Mouse (Mus musculus) heart, postnatal 4 days (tissue): Measurements from ENCODE around the gene Agtr2. TPM values are rescaled to one million over a fixed set of nuclear protein-coding genes. Genes with fewer than 3 reads are reported as not detected.
"Not testable (repeated sequence)": the region's sequence is repeated elsewhere in the genome, so short reads cannot be mapped to it uniquely, and the experiment has no call there.

Experiments used
- DNase-seq: peaks from one replicate; pipeline ENCODE4 v3.0.0; 2021
- total RNA-seq, 2 experiments: library from RNA; stranded (reverse); gene quantifications; 2 replicates each; pipeline ENCODE4 v1.2.3; 2021

The Agtr2 gene
- 1 to 10 TPM; 1.6 to 4.2 TPM for total RNA-seq

DNA sequence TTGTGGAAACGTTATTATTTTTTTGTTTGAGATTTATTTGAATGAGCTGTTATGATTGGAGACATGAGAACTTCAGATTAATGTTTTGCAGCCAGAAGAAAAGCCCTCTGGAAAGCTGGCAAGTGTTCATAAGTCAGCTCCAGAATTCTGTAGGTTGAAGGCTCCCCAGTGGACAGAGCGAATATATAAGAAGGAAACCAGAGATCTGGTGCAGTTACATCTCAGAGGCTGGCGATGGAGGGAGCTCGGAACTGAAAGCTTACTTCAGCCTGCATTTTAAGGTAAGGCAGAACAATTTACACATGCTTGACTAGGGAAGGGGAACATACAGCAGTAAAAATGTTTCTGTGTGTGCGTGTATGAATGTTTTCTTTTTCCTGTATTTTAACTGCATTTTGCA lies at the start of gene Agtr2:
Agtr2 (plus strand) TSS at position 131 of the 400 bp plus-strand sequence.
- no peak for DNase-seq

DNA sequence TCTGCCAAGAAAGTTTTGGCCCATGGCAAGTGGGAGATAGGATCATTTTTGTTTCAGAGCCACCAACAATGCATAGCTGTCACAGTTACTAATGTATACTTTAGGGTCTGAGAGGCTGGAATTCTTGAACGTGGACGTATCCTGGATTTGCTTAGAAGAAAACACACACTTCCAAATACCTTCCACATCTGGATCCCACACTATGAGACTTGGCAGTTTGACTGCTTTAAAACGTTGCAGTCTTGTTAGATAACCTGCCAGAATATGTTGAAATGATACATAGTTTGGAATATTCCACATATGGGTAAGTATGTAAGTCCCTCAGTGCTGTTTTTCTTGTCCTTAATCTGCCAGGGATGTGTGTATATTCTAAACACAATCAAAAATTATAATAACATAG lies 31.8 kb upstream of the Agtr2 start:
- DNase-seq, result no peak

DNA sequence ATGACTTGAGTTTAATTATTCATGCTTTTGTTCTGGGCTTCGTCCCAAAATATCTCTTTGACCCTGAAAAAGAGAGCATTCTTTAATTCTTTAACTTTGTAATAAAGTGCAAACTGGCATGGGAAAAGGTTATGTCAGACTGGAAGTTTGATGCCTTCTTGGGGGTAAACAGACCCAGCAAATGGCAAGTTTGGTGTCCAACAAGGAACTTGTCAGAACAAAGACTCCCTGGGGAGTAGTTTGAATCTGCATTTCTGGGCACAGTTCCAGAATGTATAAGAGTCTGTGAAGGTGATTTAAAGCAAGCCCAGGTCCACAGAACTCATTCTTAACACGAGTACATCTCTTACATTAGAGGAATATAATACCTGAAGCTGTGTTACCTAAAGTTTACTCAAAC lies 3.8 kb downstream of the Agtr2 start:
- no peak for DNase-seq

DNA sequence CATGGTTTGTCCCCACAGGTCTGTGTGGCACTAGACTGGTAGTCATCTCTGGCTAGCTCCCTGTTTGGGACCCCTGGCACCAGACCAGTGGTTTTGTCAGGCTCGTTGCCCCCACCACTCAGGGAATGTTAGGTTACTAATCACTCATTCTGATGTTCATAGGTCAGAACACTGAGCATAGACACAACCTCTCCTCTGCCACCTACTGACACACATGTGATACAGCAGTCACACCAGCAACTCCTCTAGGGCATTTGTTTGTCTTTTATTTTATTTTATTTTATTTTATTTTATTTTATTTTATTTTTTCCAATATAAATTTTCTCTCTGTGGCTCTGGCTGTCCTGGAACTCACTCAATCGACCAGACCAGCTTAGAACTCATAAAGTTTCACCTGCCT lies 15.9 kb downstream of the Agtr2 start:
- no peak for DNase-seq

DNA sequence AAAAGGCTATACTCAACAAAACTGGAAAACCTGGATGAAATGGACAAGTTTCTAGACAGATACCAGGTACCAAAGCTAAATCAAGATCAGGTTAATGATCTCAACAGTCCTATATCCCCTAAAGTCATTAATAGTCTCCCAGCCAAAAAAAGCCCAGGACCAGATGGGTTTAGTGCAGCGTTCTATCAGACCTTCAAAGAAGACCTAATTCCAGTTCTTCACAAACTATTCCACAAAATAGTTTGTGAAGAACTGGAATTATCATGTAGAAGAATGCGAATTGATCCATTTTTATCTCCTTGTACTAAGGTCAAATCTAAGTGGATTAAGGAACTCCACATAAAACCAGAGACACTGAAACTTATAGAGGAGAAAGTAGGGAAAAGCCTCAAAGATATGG lies 23.0 kb downstream of the Agtr2 start:
- not testable (repeated sequence) for DNase-seq

DNA sequence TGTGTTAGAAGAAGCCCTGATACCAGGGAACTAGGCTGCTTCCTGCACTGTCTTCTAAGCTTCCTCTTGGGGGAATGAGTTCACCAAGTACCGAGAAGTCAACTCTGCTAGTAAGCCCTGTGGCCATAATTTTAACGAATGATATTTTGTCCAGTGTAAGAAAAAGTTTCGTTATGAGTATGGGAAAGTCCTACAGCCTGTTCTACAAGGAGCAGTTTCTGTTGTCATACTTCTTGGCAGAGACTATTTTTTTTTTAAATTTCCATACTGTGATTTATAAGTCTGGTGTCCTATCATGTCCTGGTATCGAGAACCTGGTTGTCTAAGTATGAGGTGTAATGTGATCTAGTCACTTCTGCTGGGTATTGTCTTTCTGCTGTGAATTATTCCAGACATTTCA lies 38.2 kb downstream of the Agtr2 start:
- no peak for DNase-seq

Other genes starting within 250 kb of the Agtr2 start
- under 1 TPM; 0.14 to 0.23 TPM for gene Slc6a14, start 230.4 kb downstream of the Agtr2 start, total RNA-seq